Mouse (Mus musculus) liver, embryonic 11.5 days (tissue): ENCODE measurements around the gene Alkbh3. TPM values are rescaled to one million over a fixed set of nuclear protein-coding genes. Genes with fewer than 3 reads are reported as not detected.

ENCODE experiments used
- ATAC-seq: fragments of 200-750 bp; cut with Nextera tagmentation; replicated peaks from 2 replicates; pipeline ENCODE4 v1.8.0; 2017; ENCODE audit warnings: moderate number of reproducible peaks, mild to moderate bottlenecking, moderate TSS enrichment, moderate library complexity; ENCODE audit not compliant: low FRiP score
- DNase-seq: peaks from one replicate; pipeline ENCODE4 v3.0.0-alpha.2; 2017; ENCODE audit warnings: low spot score
- H3K27ac ChIP-seq: fragments of 300-500 bp; sonication (generic); 2 replicates; pipeline ENCODE4 v1.5.1; 2014; ENCODE audit warnings: mild to moderate bottlenecking, low read depth, low read length, control low read depth
- H3K27me3 ChIP-seq: fragments of 300-500 bp; sonication (generic); replicated peaks from 2 replicates; pipeline ENCODE4 v1.6.1; 2014; ENCODE audit warnings: low read length, mixed read lengths; ENCODE audit not compliant: control insufficient read depth, insufficient read depth
- H3K36me3 ChIP-seq: fragments of 300-500 bp; sonication (generic); 2 replicates; pipeline ENCODE4 v1.6.1; 2014; ENCODE audit warnings: mild to moderate bottlenecking, low read length, moderate library complexity, mixed read lengths; ENCODE audit not compliant: control insufficient read depth, insufficient read depth
- H3K4me1 ChIP-seq: fragments of 300-500 bp; sonication (generic); replicated peaks from 2 replicates; pipeline ENCODE4 v1.6.1; 2014; ENCODE audit warnings: low read length, mixed read lengths; ENCODE audit not compliant: control insufficient read depth, insufficient read depth
- H3K4me2 ChIP-seq: fragments of 300-500 bp; sonication (generic); 2 replicates; pipeline ENCODE4 v1.6.1; 2014; ENCODE audit warnings: mild to moderate bottlenecking, control low read depth, moderate library complexity
- H3K4me3 ChIP-seq: fragments of 300-500 bp; sonication (generic); 2 replicates; pipeline ENCODE4 v1.5.1; 2014; ENCODE audit warnings: low read depth, low read length, control low read depth
- H3K9ac ChIP-seq: fragments of 300-500 bp; sonication (generic); 2 replicates; pipeline ENCODE4 v1.6.1; 2014; ENCODE audit warnings: low read depth, low read length, control low read depth
- H3K9me3 ChIP-seq: fragments of 300-500 bp; sonication (generic); 2 replicates; pipeline ENCODE4 v1.6.1; 2016; ENCODE audit warnings: low read length, inconsistent platforms, mixed read lengths; ENCODE audit not compliant: control insufficient read depth
- WGBS: fragments of 180-500 bp; shearing (Covaris S2); extraction: QIAGEN DNeasy Blood & Tissue Kit; methylation state at CpG from one replicate; pipeline ENCODE4 v1.1.7; 2014; 5-methylcytosine and 5-hydroxymethylcytosine counted together
- polyA plus RNA-seq: library from polyadenylated mRNA; unstranded; fragments of >200 nt; fragmentation: Nextera tagmentation; extraction: Ambion mirVana; gene quantifications from 2 replicates; pipeline ENCODE4 v1.2.1, GENCODE M21; 2014

The Alkbh3 gene
- polyA plus RNA-seq, 1 experiment from 2014 or later: 69.8 TPM

GRCm38 (mm10) chr2:93979249-93980120, 31.1 kb downstream of the Alkbh3 start:
- WGBS: 88% methylated on average over 7 of the region's 7 CpGs
- ATAC-seq (no peak), DNase-seq (no peak)
- H3K9ac ChIP-seq: no peak overlapping the region
- no peaks in the 10 kb centered on the region; the same call in 1 of the 2 replicates for H3K4me1 ChIP-seq
- no peaks in the 10 kb centered on the region for H3K9me3 ChIP-seq
- peaks cover 9% of the 10 kb centered on the region; the same call in 1 of the 2 replicates for H3K36me3 ChIP-seq
- no peaks in the 10 kb centered on the region for H3K27me3 ChIP-seq
- no peak overlapping the region for H3K4me2 ChIP-seq
- H3K4me3 ChIP-seq: no peak overlapping the region
- no peak overlapping the region for H3K27ac ChIP-seq

- no peaks in the 10 kb centered on the region for H3K9me3 ChIP-seq
- WGBS: 5% methylated on average over 37 of the region's 37 CpGs
- peak overlapping the region; percentile 1; the same call in 1 of the 2 replicates for H3K9ac ChIP-seq
- no peaks in the 10 kb centered on the region for H3K27me3 ChIP-seq
- H3K36me3 ChIP-seq: peaks cover 5% of the 10 kb centered on the region; the same call in 1 of the 2 replicates
- DNase-seq (peak; percentile 44), ATAC-seq (peak; percentile 49)
- peak overlapping the region; percentile 78 for H3K4me2 ChIP-seq
- no peaks in the 10 kb centered on the region; the same call in 1 of the 2 replicates for H3K4me1 ChIP-seq
- peak overlapping the region; percentile 41 for H3K4me3 ChIP-seq
- no peak overlapping the region for H3K27ac ChIP-seq
Measured at GRCm38 (mm10) chr2:93976436-93977252, 34.0 kb downstream of the Alkbh3 start.

GRCm38 (mm10) chr2:93975526-93976435, 34.8 kb downstream of the Alkbh3 start:
- DNase-seq (no peak), ATAC-seq (no peak)
- Histone ChIP-seq H3K27me3 (no peaks in the 10 kb centered on the region), H3K27ac (no peak overlapping the region), H3K36me3 (peaks cover 2% of the 10 kb centered on the region; the same call in 1 of the 2 replicates), H3K9ac (peak overlapping the region; percentile 1; the same call in 1 of the 2 replicates), H3K9me3 (no peaks in the 10 kb centered on the region), H3K4me3 (peak overlapping the region; percentile 41), H3K4me1 (no peaks in the 10 kb centered on the region; the same call in 1 of the 2 replicates), H3K4me2 (peak overlapping the region; percentile 78)
- WGBS: 33% methylated on average over 21 of the region's 21 CpGs

- no peaks in the 10 kb centered on the region for H3K9me3 ChIP-seq
- no peaks in the 10 kb centered on the region; the same call in 1 of the 2 replicates for H3K4me1 ChIP-seq
- 54% methylated on average over 7 of the region's 7 CpGs for WGBS
- DNase-seq (no peak), ATAC-seq (no peak)
- H3K9ac ChIP-seq: no peak overlapping the region
- no peak overlapping the region for H3K4me3 ChIP-seq
- H3K27me3 ChIP-seq: no peaks in the 10 kb centered on the region
- no peaks in the 10 kb centered on the region for H3K36me3 ChIP-seq
- H3K4me2 ChIP-seq: no peak overlapping the region
- no peak overlapping the region for H3K27ac ChIP-seq
Measured at GRCm38 (mm10) chr2:93975041-93975440, 35.6 kb downstream of the Alkbh3 start.

GRCm38 (mm10) chr2:93971647-93972046, 39.0 kb downstream of the Alkbh3 start:
- Histone ChIP-seq H3K36me3 (no peaks in the 10 kb centered on the region), H3K4me2 (no peak overlapping the region), H3K27me3 (no peaks in the 10 kb centered on the region), H3K4me1 (no peaks in the 10 kb centered on the region; the same call in 1 of the 2 replicates), H3K4me3 (no peak overlapping the region), H3K9ac (no peak overlapping the region), H3K9me3 (no peaks in the 10 kb centered on the region), H3K27ac (no peak overlapping the region)
- no peak for ATAC-seq
- no peak for DNase-seq
- 77% methylated on average over 3 of the region's 3 CpGs for WGBS

- Histone ChIP-seq H3K27me3 (peaks cover 4% of the 10 kb centered on the region), H3K4me3 (no peak overlapping the region), H3K36me3 (no peaks in the 10 kb centered on the region), H3K9ac (no peak overlapping the region), H3K27ac (no peak overlapping the region), H3K4me1 (no peaks in the 10 kb centered on the region), H3K9me3 (no peaks in the 10 kb centered on the region), H3K4me2 (no peak overlapping the region)
- ATAC-seq: no peak
- no peak for DNase-seq
- 64% methylated on average over 7 of the region's 7 CpGs for WGBS
Measured at GRCm38 (mm10) chr2:93964494-93965160, 46.0 kb downstream of the Alkbh3 start.

GRCm38 (mm10) chr2:93963802-93964201, 46.8 kb downstream of the Alkbh3 start:
- Histone ChIP-seq H3K4me1 (no peaks in the 10 kb centered on the region), H3K36me3 (no peaks in the 10 kb centered on the region), H3K4me2 (no peak overlapping the region), H3K27me3 (peaks cover 4% of the 10 kb centered on the region), H3K9ac (no peak overlapping the region), H3K9me3 (no peaks in the 10 kb centered on the region), H3K4me3 (no peak overlapping the region), H3K27ac (no peak overlapping the region)
- 82% methylated on average over 1 of the region's 1 CpGs for WGBS
- ATAC-seq (no peak), DNase-seq (no peak)
